Mouse (Mus musculus): ENCODE measurements around the gene Apol7a.

- TF ChIP-seq CTCF (IDR thresholded peaks at IDR 0.05; ENCODE audit: extremely low read depth, insufficient read length, insufficient replicate concordance, low read depth, low read length) (no peak), POLR2A (IDR thresholded peaks at IDR 0.05; ENCODE audit: low read depth, low read length) (no peak)
These were observed 44.4 kb downstream of the Apol7a start for GRCm38 (mm10) chr15:77354496-77354847.

Measured in small intestine, adult 2 months (tissue).